In genomic region chr4:137117471-137118331, GRCm38 (mm10) we compare ENCODE assay signal across 8 mouse cellular contexts.
DNase-seq lines count a peak whose midpoint lies in the region; ATAC-seq lines count a peak whose summit lies in the region.

No protein-coding gene starts in this region.

- H3K4me1 ChIP-seq in liver, embryonic 16.5 days (ENCODE audit: control insufficient read depth, low read depth, low read length) = peaks cover 3% of the 10 kb centered on the region; the same call in 1 of the 2 replicates
- H3K4me1 ChIP-seq in neural tube, embryonic 11.5 days (ENCODE audit: control insufficient read depth, insufficient read depth, low read length) = peaks cover 18% of the 10 kb centered on the region

- H3K9me3 ChIP-seq in liver, embryonic 16.5 days (replicated peaks; ENCODE audit: control insufficient read depth, low read length) = no peaks in the 10 kb centered on the region
- no peaks in the 10 kb centered on the region for H3K9me3 ChIP-seq in neural tube, embryonic 11.5 days (ENCODE audit: control insufficient read depth, low read length)

- no peak overlapping the region for H3K27ac ChIP-seq in liver, embryonic 16.5 days (ENCODE audit: low read length)
- peak overlapping the region; percentile 63 for H3K27ac ChIP-seq in neural tube, embryonic 11.5 days (ENCODE audit: low read depth, low read length)

- 3% methylated on average over 27 of the region's 27 CpGs for WGBS in liver, embryonic 16.5 days (ENCODE audit: insufficient replicate concordance)
- WGBS in neural tube, embryonic 11.5 days = 1% methylated on average over 26 of the region's 27 CpGs

- peaks cover 20% of the 10 kb centered on the region for H3K27me3 ChIP-seq in liver, embryonic 16.5 days (ENCODE audit: control insufficient read depth, insufficient read depth, low read depth, low read length)
- H3K27me3 ChIP-seq in neural tube, embryonic 11.5 days (ENCODE audit: control insufficient read depth, insufficient read depth, low read length) = no peaks in the 10 kb centered on the region

- no peaks in the 10 kb centered on the region for H3K36me3 ChIP-seq in liver, embryonic 16.5 days (ENCODE audit: control insufficient read depth, insufficient read depth)
- no peaks in the 10 kb centered on the region for H3K36me3 ChIP-seq in neural tube, embryonic 11.5 days (ENCODE audit: control insufficient read depth, insufficient read depth, low read length)

- DNase-seq in layer of hippocampus, adult 18-20 months (ENCODE audit: low spot score in 2 of 2) = peak; percentile 8 to 17
- DNase-seq in layer of hippocampus, adult 9-10 months (ENCODE audit: low spot score) = no peak
- DNase-seq in c-Kit-positive CD71-negative TER-119-negative erythroid progenitor cells, embryonic 14.5 days (ENCODE audit: low read depth) = peak; percentile 64
- DNase-seq in gastrocnemius, adult 8-10 months (ENCODE audit: low spot score in 2 of 2) = peak; percentile 18 to 25
- DNase-seq in kidney, adult 18-20 months = peak; percentile 64
- DNase-seq in neural tube, embryonic 11.5 days (ENCODE audit: low spot score) = peak; percentile 89
- peak; percentile 71 for DNase-seq in thymus, postnatal 14 days

- ATAC-seq in liver, embryonic 16.5 days (ENCODE audit: low read depth) = peak; percentile 42
- ATAC-seq in neural tube, embryonic 11.5 days (ENCODE audit: insufficient read depth, low FRiP score, low TSS enrichment) = peak; percentile 89

- peak overlapping the region; percentile 27; the same call in 1 of the 2 replicates for H3K4me2 ChIP-seq in liver, embryonic 16.5 days (ENCODE audit: low read depth, low read length)
- peak overlapping the region; percentile 45 for H3K4me2 ChIP-seq in neural tube, embryonic 11.5 days (ENCODE audit: low read depth)

- H3K9ac ChIP-seq in liver, embryonic 16.5 days (ENCODE audit: low read depth, low read length) = no peak overlapping the region
- peak overlapping the region; percentile 45 for H3K9ac ChIP-seq in neural tube, embryonic 11.5 days (ENCODE audit: low read length)

- no peak overlapping the region for H3K4me3 ChIP-seq in liver, embryonic 16.5 days (ENCODE audit: low read depth, low read length)
- peak overlapping the region; percentile 24 for H3K4me3 ChIP-seq in neural tube, embryonic 11.5 days (ENCODE audit: low read depth, low read length)
